Mouse (Mus musculus) adrenal gland, postnatal 14 days (tissue): ENCODE data around the gene Ldhc. TPM values are rescaled to one million over a fixed set of nuclear protein-coding genes. Genes with fewer than 3 reads are reported as not detected.
"Not testable (repeated sequence)": the region's sequence is repeated elsewhere in the genome, so short reads cannot be mapped to it uniquely, and the experiment has no call there.

Experiments
- DNase-seq: peaks from one replicate; pipeline ENCODE4 v3.0.0; 2021; ENCODE audit warnings: mixed read lengths
- total RNA-seq: library from RNA; stranded (reverse); gene quantifications from 2 replicates; pipeline ENCODE4 v1.2.3, GENCODE M21; 2021

The Ldhc gene
- total RNA-seq, 1 experiment from 2014 or later = not detected

DNA sequence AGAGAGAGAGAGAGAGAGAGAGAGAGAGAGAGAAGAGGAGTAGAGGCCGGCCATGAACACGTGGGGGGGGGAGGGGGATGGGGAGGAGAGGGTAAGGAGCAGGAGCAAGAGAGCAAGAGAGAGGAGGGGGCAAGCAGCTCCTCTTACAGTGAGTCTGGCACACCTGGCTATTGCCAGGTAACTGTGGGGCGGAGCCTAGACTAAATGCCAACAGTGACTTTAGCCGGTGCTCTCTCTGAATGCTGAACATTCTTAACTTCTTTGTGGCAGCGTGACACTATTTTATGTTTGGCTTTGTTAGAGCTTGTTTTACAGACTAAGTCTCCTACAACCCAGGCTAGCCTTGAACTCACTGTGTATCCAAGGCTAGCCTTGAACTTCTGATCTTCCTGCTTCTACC is 18.7 kb upstream of the Ldhc start:
- DNase-seq = no peak

DNA sequence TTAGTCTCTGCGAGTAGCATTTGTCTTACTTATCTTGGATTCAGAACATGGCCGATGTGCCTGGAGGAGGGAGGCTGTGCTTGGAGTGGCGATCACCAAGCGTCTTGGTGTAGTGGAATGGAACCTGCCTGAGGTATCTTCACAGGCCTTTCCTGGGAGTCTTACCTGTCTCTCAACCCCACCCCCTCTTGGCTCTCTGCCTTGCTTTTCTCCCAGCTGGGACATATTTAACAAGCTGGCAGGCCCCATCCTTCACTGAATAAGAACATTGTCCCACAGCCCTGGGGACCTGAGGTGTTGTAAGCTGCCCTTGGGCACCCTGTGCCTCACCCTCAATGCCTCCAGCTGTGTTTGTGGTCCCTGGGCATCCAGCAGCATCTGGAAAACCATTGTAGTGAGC is 17.4 kb upstream of the Ldhc start:
- DNase-seq = peak; percentile 38

DNA sequence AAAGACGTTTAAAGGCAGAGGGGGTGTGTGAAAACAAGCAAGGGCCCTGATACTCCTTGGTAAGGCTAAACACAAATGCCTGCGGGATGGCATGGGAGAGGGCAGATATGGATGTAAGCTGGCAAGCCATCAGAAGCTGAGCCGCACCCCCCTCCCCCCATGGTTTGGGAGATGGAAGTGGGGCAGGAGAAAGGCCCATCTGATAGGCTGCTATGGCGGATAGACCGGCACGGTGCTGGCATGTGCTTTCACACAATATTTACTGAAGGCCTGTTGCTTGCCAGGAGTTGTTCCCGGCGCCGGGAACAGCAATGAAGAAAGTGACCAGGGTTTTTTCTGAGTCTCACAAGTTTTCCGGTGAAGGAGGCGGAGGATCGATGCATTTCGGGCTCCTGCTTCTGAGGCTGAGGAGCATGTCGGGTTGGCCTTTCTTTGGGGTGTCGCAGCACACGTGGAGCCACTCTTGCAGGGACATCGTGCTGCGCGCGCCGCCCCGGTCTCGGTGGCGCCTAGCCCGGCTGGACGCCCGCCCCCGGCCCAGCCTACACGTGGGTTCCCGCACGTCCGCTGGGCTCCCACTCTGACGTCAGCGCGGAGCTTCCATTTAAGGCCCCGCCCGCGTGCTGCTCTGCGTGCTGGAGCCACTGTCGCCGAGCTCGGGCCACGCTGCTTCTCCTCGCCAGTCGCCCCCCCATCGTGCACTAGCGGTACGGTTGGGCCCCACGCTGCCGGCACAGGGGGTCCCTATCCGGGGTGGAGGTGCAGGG is 15.6 kb upstream of the Ldhc start:
- peak; percentile 97 for DNase-seq

DNA sequence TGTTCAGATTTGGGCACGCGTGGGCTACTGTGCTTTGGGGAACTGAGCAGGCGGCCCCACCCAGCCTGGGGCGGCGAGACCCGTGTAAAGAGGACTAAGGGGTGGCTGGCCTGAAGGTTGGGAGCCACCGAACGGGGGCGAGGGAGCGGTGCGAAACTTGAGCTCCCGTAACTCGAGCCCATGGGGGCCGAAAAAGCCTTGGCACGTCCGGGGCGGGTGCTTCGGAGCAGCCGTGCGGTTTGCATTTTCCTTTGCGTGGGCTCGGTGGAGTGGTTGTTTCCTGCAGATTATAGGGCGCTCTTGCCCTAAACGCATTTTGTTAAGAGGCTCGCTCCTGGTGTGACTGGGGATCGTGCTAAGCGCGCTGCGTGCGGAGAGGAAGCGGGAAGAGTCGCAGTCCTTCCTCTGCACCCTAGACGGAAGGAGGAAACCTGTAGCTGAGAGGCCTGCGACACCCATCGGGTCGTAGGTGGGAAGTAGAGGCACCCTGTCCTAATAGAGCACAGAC is 15.0 kb upstream of the Ldhc start:
- DNase-seq = peak; percentile 52

DNA sequence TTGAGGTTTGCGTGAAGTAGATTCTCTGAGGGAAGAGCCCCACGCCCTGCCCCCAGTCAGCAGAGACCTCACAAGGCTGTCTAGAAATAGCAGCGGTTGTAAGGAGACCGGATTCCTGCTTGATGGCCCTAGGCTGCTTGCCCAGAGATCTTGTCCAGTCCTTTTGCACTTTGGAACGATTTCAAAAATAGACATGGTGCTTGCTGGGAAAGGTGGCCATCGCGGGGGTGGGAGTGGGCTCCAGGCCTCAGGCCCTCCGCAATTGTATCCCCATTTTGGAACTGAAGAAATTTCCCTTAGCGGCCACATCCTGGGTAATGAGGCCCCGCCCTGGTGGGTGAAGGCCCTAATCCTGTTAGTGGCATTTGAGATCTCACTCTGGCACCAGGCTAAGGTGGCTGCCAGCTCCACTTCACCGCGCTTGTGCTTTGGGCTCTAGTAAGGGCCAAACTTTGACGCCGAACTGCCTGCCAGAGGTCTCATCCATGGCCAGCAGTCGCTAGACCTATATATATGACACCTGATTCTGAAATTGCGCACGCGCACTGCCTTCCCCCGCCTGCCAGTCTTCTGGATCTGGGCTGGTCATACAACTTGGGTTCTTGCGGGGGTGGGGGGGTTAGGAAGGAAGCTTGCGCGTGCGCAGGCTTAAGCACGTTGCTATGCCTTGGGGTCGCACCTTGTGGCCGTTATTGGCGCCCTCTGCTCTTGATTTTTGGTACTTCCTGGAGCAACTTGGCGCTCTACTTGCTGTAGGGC is 14.3 kb upstream of the Ldhc start:
- DNase-seq = peak; percentile 75

DNA sequence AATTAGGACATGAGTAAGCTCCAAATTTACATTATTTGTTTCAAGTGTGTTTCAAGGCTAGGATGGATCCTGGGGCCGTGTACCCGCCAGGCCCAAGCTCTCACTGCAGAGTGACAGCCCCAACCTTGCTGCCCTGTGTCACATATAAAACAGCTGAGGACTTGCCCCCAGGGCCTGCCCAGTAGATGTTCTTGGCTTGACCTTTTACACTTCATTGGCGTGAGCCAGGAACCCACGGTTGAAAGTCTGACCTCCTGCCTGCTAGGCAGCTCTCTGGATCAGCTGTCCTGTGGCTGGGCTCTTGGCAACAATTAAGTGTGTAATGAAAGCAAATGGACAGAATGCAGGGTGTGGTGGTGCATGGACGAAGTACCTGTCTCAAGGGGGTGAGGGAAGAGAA is 11.7 kb upstream of the Ldhc start:
- DNase-seq = peak; percentile 61

DNA sequence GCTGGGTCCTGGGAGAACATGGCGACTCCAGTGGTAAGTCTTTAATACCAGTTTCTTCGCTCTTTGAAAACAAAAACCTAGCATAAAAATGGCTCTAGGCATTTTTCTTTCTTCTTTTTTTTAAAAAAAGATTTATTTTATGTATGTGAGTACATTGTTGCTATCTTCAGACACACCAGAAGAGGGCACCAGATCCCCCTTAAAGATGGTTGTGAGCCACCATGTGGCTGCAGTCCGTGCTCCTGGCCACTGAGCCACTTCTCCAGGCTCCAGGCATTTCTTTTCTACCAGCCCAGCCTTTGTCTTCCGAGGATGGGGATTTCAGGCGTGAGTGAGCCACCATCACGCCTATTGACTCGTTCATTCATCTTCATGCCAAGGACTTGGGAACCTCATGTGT is 10.0 kb upstream of the Ldhc start:
- DNase-seq = no peak

DNA sequence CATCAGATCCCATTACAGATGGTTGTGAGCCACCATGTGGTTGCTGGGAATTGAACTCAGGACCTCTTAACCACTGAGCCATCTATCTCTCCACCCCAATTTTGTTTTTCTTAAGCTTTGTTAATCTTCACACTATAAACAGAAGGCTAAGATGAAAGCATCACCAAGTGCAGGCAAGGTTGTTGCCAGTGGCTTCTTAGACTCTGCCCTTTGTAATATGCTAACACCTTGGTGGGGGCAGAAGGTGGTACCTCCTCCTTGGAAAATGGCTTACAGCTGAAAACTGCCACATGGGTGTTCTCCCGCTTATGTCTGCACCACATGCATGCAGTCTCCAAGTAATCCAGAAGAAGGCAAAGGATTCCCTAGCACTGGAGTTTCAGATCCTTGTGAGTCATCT is 8.3 kb upstream of the Ldhc start:
- DNase-seq = no peak

DNA sequence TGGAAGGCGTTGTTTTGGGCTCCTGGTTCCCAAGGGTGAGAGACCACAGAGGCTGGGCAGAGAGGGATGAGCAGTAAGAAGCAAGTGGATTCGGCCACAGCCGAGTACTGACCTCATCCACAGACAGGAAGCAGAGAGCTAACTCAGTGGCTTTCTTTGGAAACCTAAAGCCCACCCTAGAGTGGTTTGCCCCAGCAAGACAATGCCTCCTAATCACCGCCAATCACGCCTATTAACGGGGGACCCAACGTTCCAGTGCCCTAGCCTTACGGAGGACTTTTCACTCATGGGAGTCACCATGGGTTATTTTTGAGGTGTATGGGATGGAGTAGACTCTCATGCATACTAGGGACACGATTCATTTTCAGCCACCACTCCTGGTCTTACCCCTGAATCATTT is 7.6 kb upstream of the Ldhc start:
- no peak for DNase-seq

DNA sequence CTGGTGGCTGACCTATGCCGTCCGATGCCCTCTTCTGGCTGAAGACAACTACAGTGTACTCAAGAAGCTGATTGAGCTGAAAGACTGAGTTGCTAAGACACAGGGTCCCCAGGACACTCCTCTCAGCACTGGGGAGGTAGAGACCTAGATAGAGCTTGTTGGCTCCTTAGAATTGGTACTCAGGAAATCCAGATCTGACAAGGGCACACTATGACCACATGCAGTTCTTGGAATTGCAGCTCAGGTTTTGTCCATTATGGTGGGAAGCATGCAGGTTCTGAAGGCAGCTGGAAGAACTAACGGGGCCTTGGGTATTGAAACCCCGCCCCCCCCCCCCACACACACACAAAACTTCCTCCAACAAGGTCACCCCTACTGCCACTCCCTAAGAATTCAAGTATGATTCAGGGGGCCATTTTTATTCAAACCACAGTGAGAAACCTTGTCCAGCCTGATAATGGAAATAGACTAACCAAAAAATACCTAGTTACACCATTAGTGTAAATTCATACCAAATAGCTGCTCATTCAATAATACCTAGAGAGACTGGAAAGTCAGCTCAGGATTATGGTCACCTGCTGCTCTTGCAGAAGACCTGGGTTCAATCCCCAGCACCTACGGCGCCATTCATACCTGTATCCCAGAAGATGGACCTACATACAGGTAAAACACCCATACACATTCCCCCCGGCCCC is 5.0 kb upstream of the Ldhc start:
- no peak for DNase-seq

DNA sequence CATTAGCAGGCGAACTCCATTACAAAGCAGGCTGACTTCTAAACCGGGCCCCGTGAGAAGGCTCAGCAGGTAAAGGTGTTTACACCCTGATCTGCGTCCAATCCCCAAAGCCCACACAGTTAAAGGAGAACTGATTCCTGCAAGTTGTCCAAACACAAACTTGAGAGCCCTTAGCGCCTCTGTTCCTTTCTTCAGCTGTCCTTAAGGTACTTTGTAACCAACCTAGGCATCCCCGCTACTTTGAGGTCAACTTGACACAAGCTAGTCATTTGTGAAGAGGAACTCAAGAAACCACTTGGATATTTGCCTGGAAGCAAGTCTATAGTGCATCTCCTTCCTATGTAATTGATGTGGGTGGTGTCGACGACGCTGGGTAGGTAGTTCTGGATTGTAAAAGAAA is 3.6 kb upstream of the Ldhc start:
- DNase-seq = no peak

DNA sequence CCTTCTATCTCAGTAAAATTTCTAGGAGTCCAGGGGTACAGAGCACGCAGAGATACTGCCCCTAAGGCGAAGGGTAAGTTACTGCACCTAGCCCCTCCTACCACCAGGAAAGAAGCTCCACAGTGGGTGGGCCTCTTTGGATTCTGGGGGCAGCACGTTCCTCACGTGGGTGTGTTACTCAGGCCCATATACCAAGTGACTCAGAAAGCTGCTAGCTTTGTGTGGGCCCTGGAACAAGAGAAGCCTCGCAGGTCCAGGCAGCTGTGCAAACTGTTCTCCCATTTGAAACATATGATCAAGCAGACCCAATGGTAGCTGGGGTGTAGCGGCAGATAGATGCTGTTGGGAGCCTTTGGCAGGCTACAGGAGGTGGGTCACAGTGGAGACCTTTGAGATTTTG is 2.0 kb upstream of the Ldhc start:
- no peak for DNase-seq

DNA sequence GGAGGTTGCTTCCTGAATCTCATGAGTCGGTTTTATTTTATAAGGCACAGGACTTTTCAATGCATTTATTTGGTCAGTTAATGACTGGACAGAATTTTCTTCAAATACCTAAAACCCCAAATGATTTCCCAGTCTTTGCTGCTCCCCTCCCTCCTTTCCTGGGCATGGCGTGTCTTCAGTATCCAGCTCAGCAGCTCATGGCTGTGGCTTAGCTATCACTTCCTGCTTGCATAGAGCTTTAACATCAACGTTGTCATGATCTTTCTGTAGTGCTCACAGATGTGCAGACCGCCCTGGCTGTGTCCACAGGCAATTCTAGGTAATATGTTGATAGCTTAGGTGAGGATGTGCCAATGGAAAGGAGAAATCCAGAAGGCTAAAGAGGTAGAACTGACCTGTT is 11.0 kb downstream of the Ldhc start:
- DNase-seq = no peak

DNA sequence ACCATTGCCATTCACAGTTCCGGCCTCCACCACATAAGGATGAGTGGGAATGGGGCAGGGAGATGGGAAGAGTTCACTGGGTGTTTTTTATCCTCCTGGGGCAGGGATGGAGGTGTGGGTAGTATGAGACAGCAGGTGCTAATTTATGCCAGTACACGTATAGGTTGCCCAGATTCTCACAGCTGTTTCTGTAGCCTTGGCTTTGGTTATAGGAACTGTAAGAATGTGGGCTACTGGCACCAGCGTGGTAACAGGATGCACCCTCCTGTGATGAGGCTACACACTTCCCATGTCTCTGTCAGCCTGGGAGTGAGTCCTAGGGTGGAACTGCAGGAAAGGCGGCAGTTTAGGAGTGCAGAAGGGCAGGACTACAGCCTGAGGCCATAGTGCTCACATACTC is 15.8 kb downstream of the Ldhc start:
- no peak for DNase-seq

DNA sequence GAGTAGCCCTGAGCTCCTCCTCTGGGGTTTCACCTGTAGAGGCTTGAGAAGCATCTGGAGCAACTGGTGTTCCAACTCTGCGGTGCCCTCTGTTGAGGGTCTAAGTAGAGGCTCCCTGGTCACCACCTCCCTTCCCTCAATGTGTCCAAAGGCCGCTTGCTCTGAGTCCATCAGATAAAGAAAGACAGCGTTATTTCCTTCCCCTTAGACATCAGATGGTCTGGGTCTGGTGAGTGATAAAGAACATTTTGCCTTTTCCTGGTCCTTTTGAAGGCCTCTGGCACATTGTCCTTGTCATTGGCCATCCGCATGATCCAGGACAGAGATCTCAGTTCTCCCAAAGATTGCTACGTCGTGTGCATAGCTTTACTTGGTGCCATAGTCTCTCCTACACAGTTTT is 16.3 kb downstream of the Ldhc start:
- no peak for DNase-seq

DNA sequence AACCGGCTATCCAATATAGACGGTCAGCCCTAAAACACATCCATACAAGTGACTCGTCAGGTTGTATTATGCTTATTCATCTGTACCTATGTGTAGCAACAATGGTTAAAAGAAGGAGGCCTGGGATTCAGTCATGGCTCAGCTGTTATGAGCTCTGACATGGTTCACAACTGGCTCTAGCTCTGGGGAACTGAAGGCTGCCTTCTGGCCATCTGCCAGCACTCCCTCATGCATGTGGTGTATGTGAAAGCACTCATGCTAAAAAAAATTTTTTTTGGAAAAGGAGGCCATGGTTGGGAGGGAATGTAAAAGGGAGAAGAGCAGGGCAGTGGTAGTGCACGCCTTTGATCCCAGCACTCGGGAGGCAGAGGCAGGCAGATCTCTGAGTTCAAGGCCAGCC is 18.8 kb downstream of the Ldhc start:
- DNase-seq = no peak

DNA sequence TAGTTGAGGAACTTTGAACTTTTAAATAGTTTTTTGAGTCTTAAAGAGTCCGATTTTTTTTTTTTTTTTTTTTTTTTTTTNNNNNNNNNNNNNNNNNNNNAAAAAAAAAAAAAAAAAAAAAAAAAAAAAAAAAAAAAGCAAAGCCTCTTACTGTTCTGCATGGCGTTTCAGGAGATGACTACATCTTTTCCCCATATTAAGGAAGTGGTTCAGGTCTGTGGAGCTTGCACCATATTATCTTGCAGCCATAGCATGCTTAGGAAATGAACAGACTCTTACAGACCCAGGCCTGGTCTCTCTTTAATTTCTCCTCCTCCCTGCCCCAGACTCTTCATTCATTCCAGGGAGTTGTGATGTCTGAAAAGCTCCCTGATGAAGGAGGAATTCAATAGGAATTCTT is 20.0 kb downstream of the Ldhc start:
- no peak for DNase-seq

DNA sequence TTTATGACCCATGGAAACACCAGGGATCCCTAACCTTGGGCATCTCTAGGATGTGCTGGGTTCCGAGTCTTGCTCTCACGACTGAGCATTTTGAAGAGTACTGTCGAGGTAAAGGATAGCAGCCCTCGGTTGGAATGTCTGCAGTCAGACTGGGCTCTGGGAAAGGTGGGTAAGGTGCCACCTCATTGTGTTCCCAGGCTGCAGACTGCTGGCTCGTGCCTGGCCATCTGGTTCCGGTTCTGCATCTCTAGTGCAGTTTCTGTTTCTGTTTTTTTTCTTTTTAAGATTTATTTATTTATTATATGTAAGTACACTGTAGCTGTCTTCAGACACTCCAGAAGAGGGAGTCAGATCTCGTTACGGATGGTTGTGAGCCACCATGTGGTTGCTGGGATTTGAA is 20.9 kb downstream of the Ldhc start:
- DNase-seq = not testable (repeated sequence)

DNA sequence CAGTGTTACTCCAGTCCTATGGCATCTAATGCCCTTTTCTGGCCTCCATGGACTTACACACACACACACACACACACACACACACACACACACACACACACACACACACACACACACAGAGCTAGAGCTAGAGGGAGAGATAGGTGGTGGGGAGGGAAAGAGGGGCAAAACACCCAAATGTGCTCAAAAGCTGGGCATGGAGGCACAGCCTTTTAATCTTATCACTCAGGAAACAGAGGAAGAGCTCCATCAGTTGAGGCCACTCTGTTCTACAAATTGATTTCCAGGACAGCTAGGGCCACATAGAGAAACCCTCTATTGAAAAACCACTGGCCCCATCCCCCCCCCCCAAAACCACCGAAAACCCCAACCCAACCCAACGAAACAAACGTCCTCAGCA is 22.3 kb downstream of the Ldhc start:
- DNase-seq = no peak

DNA sequence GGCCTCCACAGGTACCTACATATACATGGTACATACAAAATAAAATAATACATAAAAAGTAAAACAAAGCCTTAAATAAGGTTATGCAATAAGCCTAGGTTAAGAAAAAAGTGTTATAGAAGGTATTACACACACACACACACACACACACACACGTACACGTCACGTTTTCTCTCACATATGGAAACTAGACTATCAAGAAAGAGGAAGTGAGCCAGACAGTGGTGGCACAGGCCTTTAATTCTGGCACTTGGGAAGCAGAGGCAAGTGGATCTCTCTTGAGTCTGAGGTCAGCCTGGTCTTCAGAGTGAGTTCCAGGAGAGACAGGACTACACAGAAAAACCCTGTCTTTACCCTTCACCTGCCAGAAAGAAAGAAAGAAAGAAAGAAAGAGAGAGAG is 34.5 kb downstream of the Ldhc start:
- no peak for DNase-seq

DNA sequence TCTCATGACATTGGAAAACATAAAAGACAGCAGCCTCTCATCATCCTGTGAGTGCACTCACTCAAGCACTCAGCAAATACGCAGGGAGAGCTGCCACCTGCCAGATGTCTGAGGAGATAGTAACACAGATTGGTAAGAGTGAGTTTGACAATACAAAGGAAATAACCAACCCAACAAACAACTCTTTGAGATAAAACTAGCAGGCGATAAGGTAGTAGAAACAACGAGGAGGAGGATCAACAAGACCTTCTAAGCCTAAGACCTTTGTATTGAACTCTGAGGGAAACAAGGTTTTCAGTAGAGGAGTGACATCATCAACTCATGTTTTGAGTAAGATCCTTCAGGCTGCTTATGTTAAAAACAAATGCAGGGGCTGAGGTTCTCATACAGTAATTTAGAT is 38.3 kb downstream of the Ldhc start:
- DNase-seq = no peak

DNA sequence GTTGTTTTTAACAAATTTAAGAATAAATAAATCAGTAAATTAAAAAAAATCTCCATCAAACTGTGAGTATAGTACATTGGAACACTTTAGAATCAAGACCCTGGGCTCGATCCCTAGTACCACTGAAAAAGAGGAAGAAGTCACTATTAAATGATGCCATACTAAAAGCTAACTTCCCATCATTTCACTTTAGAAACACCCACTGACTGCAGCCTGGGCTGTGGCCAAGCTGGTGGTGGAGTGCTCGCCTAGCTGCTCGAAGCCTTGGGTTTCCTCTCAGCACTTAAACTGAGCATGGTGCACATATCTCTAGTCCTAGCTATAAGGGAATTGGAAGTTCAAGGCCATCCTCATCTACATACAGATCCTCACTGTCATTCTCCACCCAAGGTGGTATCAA is 50.2 kb downstream of the Ldhc start:
- DNase-seq = no peak

DNA sequence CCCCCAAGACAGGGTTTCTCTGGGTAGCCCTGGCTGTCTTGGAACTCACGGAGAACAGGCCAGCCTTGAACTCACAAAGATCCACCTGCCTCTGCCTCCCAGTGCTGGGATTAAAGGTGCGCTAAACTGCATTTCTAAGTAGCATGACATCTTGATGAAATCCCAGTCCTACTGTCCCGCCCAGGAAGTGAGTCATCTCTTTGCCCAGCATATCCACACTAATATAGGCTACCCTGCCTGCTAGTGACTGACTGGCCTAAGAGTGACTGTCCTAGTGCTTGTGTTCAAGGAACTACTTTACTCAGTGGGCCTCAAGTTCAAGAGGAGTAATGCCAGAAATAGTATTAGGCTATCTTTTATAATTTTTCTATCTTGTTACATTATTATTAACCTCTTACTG is 55.4 kb downstream of the Ldhc start:
- peak; percentile 8 for DNase-seq
